Mouse (Mus musculus) gastrocnemius, postnatal 25 days (tissue): ENCODE data around the gene Opalin. TPM values are rescaled to one million over a fixed set of nuclear protein-coding genes. Genes with fewer than 3 reads are reported as not detected.

ENCODE experiments used
- DNase-seq: peaks from one replicate; pipeline ENCODE4 v3.0.0; 2022
- total RNA-seq, 2 experiments: library from RNA; stranded (reverse); gene quantifications; 1 replicate in 1 of 2; 2 replicates in 1 of 2; pipeline ENCODE4 v1.2.3; 2021

The Opalin gene
- total RNA-seq, 2 experiments from 2014 or later: not detected

DNA sequence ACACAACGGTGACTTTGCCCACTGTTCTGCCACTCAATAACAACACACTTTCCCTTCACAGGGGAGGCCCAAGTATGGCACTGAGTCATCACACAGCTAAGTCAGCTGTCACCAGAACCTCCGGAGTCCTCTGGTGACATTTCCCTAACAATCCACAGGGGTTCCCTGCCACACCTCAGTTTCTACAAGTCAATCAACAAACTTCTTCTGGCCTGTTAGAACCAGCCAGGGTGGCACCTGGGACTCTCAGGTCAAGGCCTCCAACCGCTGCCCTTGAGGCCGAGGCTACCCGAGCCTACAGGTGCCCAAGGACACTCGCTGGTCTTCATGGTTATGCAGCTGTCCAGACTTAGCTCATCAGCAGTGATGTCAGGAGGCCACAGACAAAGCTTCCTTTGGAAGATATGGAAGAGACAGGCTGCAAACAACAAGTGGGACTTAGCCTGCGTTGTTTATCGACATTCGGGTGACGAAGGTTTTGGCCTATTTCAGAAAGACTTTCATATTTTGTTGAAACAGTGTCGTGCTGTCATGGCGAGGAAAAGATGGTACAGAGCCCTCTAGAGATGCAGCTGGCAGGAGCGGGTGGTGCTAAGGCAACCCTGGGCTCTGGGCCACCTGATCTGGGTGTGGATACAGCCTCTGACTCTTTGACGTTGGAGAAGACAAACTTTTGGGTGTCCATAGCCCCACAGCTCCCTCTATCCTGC, 3.0 kb downstream of the Opalin start:
- no peak for DNase-seq

DNA sequence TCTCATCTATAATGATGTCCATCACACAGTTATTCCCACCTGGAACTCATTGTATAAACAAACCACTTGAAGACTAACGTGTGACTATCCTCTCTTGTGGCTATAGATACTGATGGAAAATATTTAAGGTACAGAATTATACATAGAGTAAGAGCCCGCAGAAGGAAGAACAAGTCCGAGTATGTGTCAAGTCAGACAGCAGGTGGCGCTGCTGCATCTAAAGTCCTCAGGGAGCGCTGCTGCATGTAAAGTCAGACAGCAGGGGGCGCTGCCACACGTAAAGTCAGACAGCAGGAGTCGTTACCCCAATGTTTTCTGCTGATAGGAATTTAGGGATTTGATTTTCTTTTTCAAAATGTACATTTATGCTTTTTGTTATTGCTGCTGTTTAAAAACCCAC, 5.4 kb downstream of the Opalin start:
- peak; percentile 63 for DNase-seq

DNA sequence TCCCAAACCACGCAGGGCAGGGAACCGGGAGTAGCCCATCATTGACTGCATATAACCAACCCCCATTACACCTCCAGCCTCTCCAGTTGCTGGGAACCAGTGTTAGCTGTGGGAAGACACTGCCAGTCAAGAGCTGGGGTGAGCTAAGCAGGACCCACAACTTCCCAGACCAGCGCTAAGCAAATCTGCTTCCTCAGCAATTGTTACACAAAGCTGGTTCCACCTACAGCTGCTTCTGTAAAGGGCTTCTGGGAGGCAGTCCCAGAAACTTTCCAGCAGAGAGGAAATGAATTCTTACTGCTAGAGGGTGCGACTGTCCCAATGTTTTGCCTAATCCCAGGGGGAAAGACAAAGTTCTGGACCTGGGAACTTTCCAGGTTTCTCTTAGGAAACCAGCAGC, 22.2 kb downstream of the Opalin start:
- DNase-seq: no peak

DNA sequence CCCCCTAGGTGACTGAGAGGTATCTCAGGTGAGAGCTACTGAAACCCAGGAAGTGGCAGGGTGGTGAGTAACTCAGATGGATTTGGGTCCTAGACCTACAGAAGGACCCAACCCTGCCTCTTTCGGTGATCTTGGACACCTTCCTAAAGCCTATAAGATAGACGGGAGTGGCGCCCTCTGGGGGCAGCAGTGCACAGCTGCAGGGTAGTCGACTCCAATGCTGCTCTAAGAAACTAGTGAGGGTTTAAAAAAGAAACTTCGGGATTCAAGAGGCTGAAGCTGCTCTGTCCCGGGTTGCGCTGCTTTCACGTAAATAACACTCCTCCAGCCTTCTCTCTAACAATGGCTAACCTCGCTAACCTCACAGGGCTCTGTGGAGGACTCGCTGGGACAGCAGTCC, 23.4 kb downstream of the Opalin start:
- no peak for DNase-seq

GRCm38 (mm10) chr19:41052247-41052646, 24.7 kb downstream of the Opalin start:
- no peak for DNase-seq

DNA sequence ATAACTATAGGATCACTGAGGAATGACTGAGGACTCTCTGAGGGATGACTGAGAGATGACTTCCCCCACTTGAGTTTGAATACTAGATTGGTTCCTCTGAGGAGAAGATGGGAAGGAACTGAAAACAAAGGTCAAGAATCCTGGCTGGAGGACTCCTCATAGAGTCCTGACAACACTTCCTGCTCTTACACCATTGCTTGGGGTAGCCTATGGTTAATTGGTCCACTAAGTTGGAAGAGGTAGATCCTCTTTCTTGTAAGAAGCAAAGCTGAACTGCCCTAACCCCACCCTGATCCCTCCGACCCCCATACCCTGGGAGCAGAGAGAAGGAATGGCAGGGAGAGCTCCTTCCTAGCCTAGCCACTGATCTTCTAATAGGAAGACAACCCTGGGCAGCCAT, 25.2 kb downstream of the Opalin start:
- DNase-seq: no peak

- no peak for DNase-seq
Measured at GRCm38 (mm10) chr19:41048187-41048559, 28.7 kb downstream of the Opalin start.

- no peak for DNase-seq
Measured at GRCm38 (mm10) chr19:41047437-41048186, 29.3 kb downstream of the Opalin start.

DNA sequence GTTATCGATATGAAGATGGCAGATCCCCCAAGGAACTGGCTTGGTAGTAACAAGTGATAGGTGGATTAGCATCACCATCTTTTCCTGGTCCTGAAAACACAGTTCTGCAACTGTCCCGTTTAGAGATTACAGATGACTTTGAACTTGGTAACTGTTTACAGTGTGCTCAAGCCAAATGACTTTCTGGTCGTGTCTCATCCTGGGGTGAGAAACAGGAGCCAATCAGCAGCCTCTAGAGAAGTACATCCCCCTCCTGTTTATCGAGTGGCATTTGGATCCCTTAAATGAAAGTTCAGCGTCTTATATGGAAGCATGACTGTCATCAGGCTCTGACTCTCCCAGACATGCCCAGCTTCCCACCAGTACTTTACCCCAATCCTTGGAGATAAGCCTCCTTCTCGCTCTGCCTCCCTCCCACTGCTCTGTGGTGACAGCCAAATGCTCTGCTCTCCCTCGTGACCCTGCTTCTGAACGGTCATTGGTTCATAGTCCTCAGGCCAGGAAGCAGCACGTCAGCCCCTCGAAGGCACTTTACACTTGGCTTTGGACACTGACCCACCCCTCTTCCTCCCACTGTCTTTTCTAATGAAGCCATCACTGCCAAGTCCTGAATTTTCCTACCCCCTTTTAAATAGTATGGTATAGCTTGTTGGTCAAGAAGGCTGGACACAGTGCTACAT, 31.7 kb downstream of the Opalin start:
- DNase-seq: no peak

- DNase-seq: no peak
Measured at GRCm38 (mm10) chr19:41039110-41039509, 37.8 kb downstream of the Opalin start.

- no peak for DNase-seq
Measured at GRCm38 (mm10) chr19:41035809-41036551, 40.9 kb downstream of the Opalin start.

- DNase-seq: no peak
Measured at GRCm38 (mm10) chr19:41031869-41032268, 45.0 kb downstream of the Opalin start.

GRCm38 (mm10) chr19:41031009-41031408, 45.9 kb downstream of the Opalin start:
- DNase-seq: no peak

- no peak for DNase-seq
Measured at GRCm38 (mm10) chr19:41030161-41030560, 46.8 kb downstream of the Opalin start.

DNA sequence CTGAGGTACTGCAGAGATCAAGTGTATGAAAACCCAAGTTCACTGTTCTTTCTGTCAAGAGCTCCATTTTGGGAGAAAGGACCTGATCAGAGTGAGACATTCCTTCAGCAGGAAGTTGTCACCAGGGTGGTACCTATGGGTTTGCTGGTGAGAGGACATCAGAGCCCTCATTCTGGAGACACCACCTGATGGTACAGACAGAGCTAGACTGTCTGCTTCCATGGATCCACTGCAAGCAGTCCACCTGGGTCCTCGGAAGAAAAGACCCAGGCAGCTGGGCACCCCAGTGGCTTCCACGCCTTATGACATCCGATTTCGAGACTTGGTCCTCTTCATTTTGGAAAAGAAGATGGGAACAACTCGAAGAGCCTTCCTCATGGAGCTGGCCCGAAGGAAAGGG, 47.7 kb downstream of the Opalin start, which contains the start of gene Dntt:
Gene Dntt, plus strand, starts transcription at position 57 of the 400 bp plus-strand sequence.
- no peak for DNase-seq

DNA sequence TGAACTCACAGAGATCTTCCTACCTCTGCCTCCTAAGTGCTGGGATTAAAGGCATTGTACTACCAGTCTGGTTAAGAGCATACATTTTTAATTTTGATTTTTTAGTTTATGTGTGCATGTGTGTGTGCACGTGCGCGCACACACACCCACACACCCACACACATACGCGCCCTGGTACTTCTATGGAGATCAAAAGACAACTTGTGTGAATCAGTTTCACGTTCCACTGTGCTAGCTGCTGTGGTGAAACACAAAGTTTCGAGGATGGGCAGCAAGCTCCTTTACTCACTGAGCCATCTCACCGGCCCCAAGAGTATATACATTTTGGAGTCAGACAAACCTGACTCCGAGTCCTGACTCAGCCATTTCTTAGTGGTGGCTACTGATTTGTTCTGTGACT, 49.3 kb downstream of the Opalin start:
- DNase-seq: no peak

DNA sequence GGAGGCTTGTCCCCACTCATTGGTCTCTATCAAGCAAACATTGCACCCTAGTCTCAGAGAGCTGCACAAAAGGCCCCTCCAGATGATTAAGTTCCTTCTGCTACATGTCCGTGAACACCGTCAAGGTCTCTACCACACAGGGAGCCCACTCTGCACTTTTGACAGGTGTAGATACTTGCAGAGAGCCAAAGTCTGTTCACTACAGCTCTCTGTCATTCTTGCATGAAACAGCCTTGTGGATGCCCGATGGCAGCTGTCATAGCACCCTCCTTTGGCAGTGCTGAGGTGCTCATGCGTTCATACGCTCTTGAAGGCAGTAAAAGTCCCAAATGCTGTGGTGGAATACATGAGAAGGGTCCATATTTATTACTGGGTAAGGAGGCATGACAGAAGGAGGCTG, 49.9 kb downstream of the Opalin start:
- DNase-seq: no peak

GRCm38 (mm10) chr19:41026551-41026950, 50.4 kb downstream of the Opalin start:
- DNase-seq: no peak

GRCm38 (mm10) chr19:41022244-41022643, 54.7 kb downstream of the Opalin start:
- no peak for DNase-seq

DNA sequence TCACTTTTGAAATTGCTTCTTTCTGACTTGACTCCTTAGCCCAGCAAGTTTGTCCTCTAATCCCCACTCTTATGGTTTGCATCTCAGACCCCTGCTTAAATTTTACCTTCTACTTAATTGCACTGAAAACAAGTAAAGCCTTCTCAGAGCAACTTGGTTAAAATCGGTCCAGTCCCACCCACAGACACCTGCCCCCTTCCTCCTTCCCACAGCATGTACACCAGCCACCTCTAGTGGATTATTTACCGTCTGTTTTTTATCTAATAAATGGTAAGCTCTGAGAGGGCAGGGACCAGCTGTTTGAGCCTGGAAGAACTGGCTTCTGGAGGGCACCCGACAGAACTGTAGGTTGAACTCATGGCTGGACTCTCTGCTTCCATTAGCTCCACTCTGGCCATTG, 56.4 kb downstream of the Opalin start:
- DNase-seq: no peak

GRCm38 (mm10) chr19:41019164-41019675, 57.7 kb downstream of the Opalin start:
- no peak for DNase-seq
